Mouse (Mus musculus) lung, postnatal 0 days (tissue): ENCODE results near the gene Ap5m1. TPM values are rescaled to one million over a fixed set of nuclear protein-coding genes. Genes with fewer than 3 reads are reported as not detected.

Source experiments
- ATAC-seq: fragments of 200-750 bp; cut with Nextera tagmentation; 2 replicates; pipeline ENCODE4 v1.8.0; 2017; ENCODE audit warnings: moderate library complexity
- DNase-seq: peaks from one replicate; pipeline ENCODE4 v3.0.0-alpha.2; 2016; ENCODE audit warnings: low spot score
- H3K27ac ChIP-seq: fragments of 300-500 bp; sonication (generic); 2 replicates; pipeline ENCODE4 v1.5.1; 2014; ENCODE audit warnings: antibody characterized with exemption, mild to moderate bottlenecking, low read length, mixed read lengths
- H3K27me3 ChIP-seq: fragments of 300-500 bp; sonication (generic); replicated peaks from 2 replicates; pipeline ENCODE4 v1.6.1; 2014; ENCODE audit warnings: low read length, mixed read lengths; ENCODE audit not compliant: insufficient read depth
- H3K36me3 ChIP-seq: fragments of 300-500 bp; sonication (generic); 2 replicates; pipeline ENCODE4 v1.6.1; 2014; ENCODE audit warnings: low read length, mixed read lengths; ENCODE audit not compliant: insufficient read depth
- H3K4me1 ChIP-seq: fragments of 300-500 bp; sonication (generic); 2 replicates; pipeline ENCODE4 v1.6.1; 2014; ENCODE audit warnings: antibody characterized with exemption, low read depth, low read length, mixed read lengths; ENCODE audit not compliant: insufficient read depth
- H3K4me2 ChIP-seq: fragments of 300-500 bp; sonication (generic); replicated peaks from 2 replicates; pipeline ENCODE4 v1.6.1; 2014; ENCODE audit warnings: low read depth, mild to moderate bottlenecking, low read length, moderate library complexity, mixed read lengths
- H3K4me3 ChIP-seq: fragments of 300-500 bp; sonication (generic); 2 replicates; pipeline ENCODE4 v1.5.1; 2014; ENCODE audit warnings: low read depth, low read length
- H3K9ac ChIP-seq: fragments of 300-500 bp; sonication (generic); replicated peaks from 2 replicates; pipeline ENCODE4 v1.6.1; 2014; ENCODE audit warnings: low read depth, mild to moderate bottlenecking
- H3K9me3 ChIP-seq: fragments of 300-500 bp; sonication (generic); 2 replicates; pipeline ENCODE4 v1.6.1; 2016; ENCODE audit warnings: low read length, mixed read lengths
- CTCF ChIP-seq: IDR thresholded peaks from 2 replicates; pipeline ENCODE4 v1.5.1; 2016; ENCODE audit warnings: antibody characterized with exemption, mild to moderate bottlenecking
- EP300 ChIP-seq: IDR thresholded peaks from 2 replicates; pipeline ENCODE4 v1.6.1; 2016; ENCODE audit warnings: antibody characterized with exemption, mild to moderate bottlenecking, control low read depth
- WGBS: fragments of 180-500 bp; shearing (Covaris S2); extraction: QIAGEN DNeasy Blood & Tissue Kit; methylation state at CpG from one replicate; pipeline ENCODE4 v1.1.7; 2014; 5-methylcytosine and 5-hydroxymethylcytosine counted together
- polyA plus RNA-seq: library from polyadenylated mRNA; unstranded; fragments of >200 nt; fragmentation: Nextera tagmentation; extraction: Ambion mirVana; gene quantifications from 2 replicates; pipeline ENCODE4 v1.2.1, GENCODE M21; 2015

Gene Ap5m1
- polyA plus RNA-seq = 17.9 and 18.1 TPM in 2 replicates

- Histone ChIP-seq H3K4me1 (no peaks in the 10 kb centered on the region; the same call in 1 of the 2 replicates), H3K4me2 (peak within 1 kb of the TSS; percentile 78), H3K9me3 (no peaks in the 10 kb centered on the region), H3K36me3 (no peaks in the 10 kb centered on the region), H3K4me3 (peak within 1 kb of the TSS; percentile 97), H3K9ac (peak within 1 kb of the TSS; percentile 88), H3K27me3 (no peaks in the 10 kb centered on the region), H3K27ac (peak within 1 kb of the TSS; percentile 99)
- DNase-seq = peak; percentile 9
- ATAC-seq = peak; percentile 56
- TF ChIP-seq CTCF (no peak), EP300 (no peak)
- under 1% methylated on average over 24 of the region's 62 CpGs for whole genome bisulfite sequencing
Measured at GRCm38 (mm10) chr14:49065529-49066273, at the start of gene Ap5m1. Gene Ap5m1, plus strand, starts transcription at chr14:49066097.

GRCm38 (mm10) chr14:49019765-49020164 is 46.1 kb upstream of the Ap5m1 start:
- no peaks in the 10 kb centered on the region for H3K9me3 ChIP-seq
- H3K9ac ChIP-seq = no peak overlapping the region
- no peak overlapping the region for H3K27ac ChIP-seq
- peak; percentile 7 for DNase-seq
- peaks cover 4% of the 10 kb centered on the region; the same call in 1 of the 2 replicates for H3K36me3 ChIP-seq
- ATAC-seq = no peak
- 84% methylated on average over 5 of the region's 5 CpGs for WGBS
- TF ChIP-seq CTCF (no peak), EP300 (no peak)
- H3K27me3 ChIP-seq = no peaks in the 10 kb centered on the region
- no peaks in the 10 kb centered on the region for H3K4me1 ChIP-seq
- H3K4me3 ChIP-seq = no peak overlapping the region
- H3K4me2 ChIP-seq = no peak overlapping the region

GRCm38 (mm10) chr14:49027040-49027778 is 38.7 kb upstream of the Ap5m1 start:
- Histone ChIP-seq H3K27ac (no peak overlapping the region), H3K4me1 (no peaks in the 10 kb centered on the region), H3K9me3 (no peaks in the 10 kb centered on the region), H3K4me2 (no peak overlapping the region), H3K27me3 (no peaks in the 10 kb centered on the region), H3K36me3 (no peaks in the 10 kb centered on the region), H3K4me3 (no peak overlapping the region), H3K9ac (no peak overlapping the region)
- DNase-seq (no peak), ATAC-seq (no peak)
- WGBS = 79% methylated on average over 6 of the region's 6 CpGs
- TF ChIP-seq EP300 (no peak), CTCF (no peak)

GRCm38 (mm10) chr14:49027779-49028368 is 38.0 kb upstream of the Ap5m1 start:
- ATAC-seq = no peak
- no peak overlapping the region for H3K9ac ChIP-seq
- no peak for TF ChIP-seq EP300
- TF ChIP-seq CTCF = no peak; the same call in 1 of the 2 replicates
- 0 out of 2 replicates have a peak, but pooled peaks cover 3% of the 10 kb centered on the region for H3K36me3 ChIP-seq
- DNase-seq = peak; percentile 24
- no peaks in the 10 kb centered on the region for H3K9me3 ChIP-seq
- no peak overlapping the region for H3K4me3 ChIP-seq
- WGBS = 72% methylated on average over 3 of the region's 3 CpGs
- no peak overlapping the region for H3K4me2 ChIP-seq
- H3K4me1 ChIP-seq = no peaks in the 10 kb centered on the region
- no peaks in the 10 kb centered on the region for H3K27me3 ChIP-seq
- no peak overlapping the region for H3K27ac ChIP-seq

- TF ChIP-seq EP300 = no peak
- no peak for TF ChIP-seq CTCF
- Histone ChIP-seq H3K9ac (no peak overlapping the region), H3K36me3 (0 out of 2 replicates have a peak, but pooled peaks cover 3% of the 10 kb centered on the region), H3K27me3 (no peaks in the 10 kb centered on the region), H3K9me3 (no peaks in the 10 kb centered on the region), H3K27ac (no peak overlapping the region), H3K4me2 (no peak overlapping the region), H3K4me1 (no peaks in the 10 kb centered on the region), H3K4me3 (no peak overlapping the region)
- ATAC-seq (no peak), DNase-seq (no peak)
- WGBS = 93% methylated on average over 5 of the region's 5 CpGs
Measured at GRCm38 (mm10) chr14:49028991-49029390, 36.9 kb upstream of the Ap5m1 start.

- WGBS = 82% methylated on average over 4 of the region's 4 CpGs
- Histone ChIP-seq H3K4me1 (no peaks in the 10 kb centered on the region), H3K9ac (no peak overlapping the region), H3K4me2 (no peak overlapping the region), H3K9me3 (no peaks in the 10 kb centered on the region), H3K27ac (no peak overlapping the region), H3K36me3 (no peaks in the 10 kb centered on the region), H3K4me3 (no peak overlapping the region), H3K27me3 (no peaks in the 10 kb centered on the region)
- DNase-seq = no peak
- ATAC-seq = no peak
- TF ChIP-seq EP300 (no peak), CTCF (no peak)
Measured at GRCm38 (mm10) chr14:49045610-49046009, 20.3 kb upstream of the Ap5m1 start.
